Mouse (Mus musculus) left cerebral cortex, postnatal 25 days (tissue): ENCODE data around the gene Rinl. TPM values are rescaled to one million over a fixed set of nuclear protein-coding genes. Genes with fewer than 3 reads are reported as not detected.
A peak's percentile ranks its signal among the peaks of the same experiment; 100 is the strongest.

ENCODE experiments used
- DNase-seq, 2 experiments: peaks; one replicate each; pipeline ENCODE4 v3.0.0; 2022; ENCODE audit warnings: low spot score in 2 of 2, mixed read lengths in 1 of 2
- intact Hi-C: fragments of 180-260 bp; cut with DNase I; formaldehyde crosslinking; loops from one replicate; pipeline ENCODE4 v1.15.1; 2025
- total RNA-seq, 2 experiments: library from RNA; stranded (reverse); gene quantifications; 2 replicates each; pipeline ENCODE4 v1.2.3; 2021

Gene Rinl
- total RNA-seq, result 1 to 10 TPM; 2.4 to 2.9 TPM

DNA sequence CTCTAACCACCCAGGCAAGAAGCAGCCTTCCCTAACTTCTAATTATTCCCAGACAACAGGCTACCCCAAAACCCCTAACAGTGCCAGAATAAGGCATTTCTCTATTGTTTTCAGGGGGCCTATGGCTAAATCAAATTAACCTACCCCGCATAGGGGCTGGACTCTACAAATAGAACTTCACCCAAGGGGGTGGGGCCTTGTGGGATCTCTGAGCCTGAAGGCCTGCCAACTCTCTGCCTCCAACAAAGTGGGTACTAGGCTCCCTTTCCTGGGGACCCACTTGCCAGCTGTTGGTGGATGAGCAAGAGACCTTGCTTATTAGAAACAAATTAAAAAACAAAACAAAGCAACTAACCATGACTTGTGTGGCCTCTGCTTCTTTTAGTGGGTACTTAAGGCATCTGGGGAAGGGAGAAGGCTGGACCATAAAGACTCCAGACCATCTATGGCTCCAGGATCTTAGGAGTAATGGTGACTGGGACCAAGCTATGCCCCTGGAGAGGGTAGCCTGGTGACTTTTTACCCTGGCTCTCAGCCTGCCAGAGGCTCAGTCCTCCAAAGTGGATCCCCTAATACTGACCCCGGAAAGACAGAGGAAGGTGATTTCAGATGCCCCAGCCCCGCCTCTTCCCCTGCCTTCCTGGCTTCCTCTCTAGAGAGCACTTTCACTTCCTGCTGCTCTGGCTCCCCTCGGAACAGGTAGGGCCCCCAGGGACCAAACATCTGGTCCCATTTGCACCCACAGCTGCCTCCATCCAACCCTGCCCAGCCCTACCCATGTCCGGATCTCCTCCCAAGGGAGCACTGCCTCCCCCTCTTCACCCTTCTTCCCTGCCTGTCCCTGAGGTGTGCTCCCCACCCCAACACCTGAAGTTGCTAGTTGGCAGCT lies at the start of gene Rinl:
Gene Rinl (plus strand): TSS at position 663 of the 889 bp plus-strand sequence.
- DNase-seq, result no peak
- intact Hi-C loops, result no loop called here

DNA sequence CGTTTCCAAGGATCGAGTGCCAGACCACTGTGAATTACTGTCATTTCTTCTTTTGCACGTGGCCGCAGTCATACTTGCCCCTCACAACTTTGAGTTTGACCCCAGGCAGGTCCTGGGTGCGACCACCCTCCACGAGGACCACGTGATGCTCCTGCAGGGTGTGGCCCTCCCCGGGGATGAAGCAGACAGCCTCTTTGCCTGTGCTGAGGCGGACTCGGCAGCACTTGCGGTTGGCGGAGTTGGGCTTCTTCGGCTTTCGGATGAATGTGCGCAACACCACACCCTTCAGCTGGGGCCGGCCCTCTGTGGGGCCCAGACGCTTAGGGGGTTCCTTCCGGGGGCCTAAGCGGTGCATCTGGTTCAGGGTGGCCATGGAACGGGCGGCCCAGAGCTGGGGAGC lies 48.9 kb upstream of the Rinl start:
- DNase-seq, result no peak
- intact Hi-C loops, result no loop called here

DNA sequence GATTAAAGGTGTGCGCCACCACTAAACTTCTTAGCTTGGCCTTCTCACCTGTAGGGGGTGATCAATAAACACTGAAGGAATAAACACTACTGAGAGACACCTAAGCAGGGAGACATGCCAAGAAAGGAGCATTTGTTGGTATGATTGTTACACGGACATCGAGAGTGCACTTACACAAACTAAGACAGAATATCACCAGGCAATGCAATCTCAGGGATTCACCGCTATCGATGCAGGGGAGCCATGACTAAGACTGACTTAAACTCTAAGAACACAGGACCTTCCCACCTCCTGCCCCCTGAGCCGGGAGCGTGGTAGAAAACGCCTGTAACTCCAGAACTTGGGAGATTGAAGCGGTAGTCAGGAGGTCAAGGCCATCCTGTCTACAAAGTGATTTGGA lies 47.8 kb upstream of the Rinl start:
- intact Hi-C loops, result no loop called here
- DNase-seq, result no peak

DNA sequence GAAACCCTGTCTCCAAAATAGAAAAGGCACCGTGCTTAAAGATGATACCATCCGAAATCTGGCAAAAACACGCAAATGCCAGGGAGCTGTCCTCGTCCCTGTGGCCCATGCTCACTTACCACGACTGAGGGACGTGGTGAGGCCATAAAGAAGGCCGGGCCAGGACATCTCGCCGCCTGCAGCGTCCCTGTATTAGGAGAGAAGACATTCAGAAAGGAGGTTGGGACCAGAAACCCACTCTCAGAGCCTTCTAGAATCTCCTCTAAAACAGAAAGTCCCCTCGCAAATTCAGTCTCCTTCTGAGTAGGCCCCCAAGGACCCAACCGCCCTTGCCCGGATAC lies 47.4 kb upstream of the Rinl start:
- intact Hi-C loops, result no loop called here
- DNase-seq, result no peak

DNA sequence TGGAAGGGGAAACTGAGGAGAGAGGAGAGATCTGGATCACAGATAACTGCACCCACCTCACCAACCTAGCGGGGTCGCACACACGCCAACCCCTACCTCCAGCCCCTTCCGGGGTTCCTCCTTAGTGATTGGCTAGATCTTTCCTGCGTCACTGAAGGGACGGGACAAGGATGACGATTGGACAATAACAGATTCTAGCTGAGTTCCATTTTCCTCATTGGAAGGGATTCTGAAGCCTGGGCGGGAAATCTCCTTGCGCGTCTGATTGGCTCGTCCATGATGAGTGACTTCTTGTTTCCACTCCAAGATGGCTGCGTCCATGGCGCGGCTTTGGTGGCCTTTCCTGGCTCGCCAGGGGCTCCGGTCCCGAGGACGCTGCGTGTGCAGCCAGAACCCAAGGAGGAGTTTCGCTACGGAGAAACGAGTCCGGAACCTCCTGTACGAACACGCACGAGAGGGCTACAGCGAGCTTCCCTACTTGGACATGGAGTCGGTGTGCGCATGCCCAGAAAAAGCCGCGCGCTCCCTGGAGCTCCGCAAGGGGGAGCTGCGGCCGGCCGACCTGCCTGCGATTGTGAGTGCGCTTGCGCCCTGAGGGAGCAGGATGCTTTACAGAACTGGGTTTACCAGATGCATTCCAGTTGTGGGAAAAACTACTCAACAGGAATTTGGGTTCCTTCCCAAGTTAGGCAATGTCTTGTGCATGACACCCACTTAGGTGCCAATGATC lies 46.9 kb upstream of the Rinl start, which contains the start of the genes Mrps12 and Sars2:
Gene Mrps12 (minus strand): TSS at position 112 of the 730 bp plus-strand sequence.
Gene Sars2 (plus strand): TSS at position 284 of the 730 bp plus-strand sequence.
- intact Hi-C loops, result loop anchor here (2.0 kb wide), 1 partner anchor 21 kb away; no protein-coding TSS in a partner anchor
- peak; percentile 98 to 99 for DNase-seq

DNA sequence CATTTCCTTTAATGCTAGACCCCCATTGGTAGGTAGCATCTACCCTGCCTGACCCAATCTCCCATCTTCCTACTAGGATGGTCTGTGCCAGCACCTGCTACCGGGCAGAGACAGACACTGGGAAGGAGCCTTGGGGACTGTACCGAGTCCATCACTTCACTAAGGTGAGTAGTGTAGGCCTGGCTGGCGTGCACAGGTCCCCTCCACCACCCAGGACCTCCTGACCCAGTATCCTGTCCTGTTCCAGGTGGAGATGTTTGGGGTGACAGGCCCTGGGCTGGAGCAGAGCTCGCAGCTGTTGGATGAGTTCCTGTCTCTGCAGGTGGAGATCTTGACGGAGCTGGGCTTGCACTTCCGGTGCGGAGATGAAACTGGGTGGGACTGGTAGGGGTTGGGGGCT lies 38.8 kb upstream of the Rinl start:
- DNase-seq, result no peak

DNA sequence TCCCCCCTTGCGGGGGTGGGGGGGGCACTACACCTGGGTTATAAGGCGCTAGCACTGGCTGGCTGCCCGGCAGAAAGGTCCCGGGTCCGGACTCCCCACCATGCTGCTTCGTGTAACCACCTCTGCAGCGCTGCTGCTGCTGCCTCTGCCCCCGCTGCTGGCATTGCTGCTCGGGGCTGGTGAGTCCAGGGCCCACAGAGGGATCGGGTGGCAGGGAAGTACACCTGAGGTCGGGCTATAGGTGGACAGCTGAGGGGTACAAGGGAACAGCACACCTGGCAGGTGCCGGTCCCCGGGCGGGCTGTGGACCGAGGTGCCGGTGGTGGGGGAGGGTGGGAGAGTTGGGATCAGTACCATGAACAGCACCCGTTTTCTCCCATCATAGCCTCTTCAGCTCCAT lies 32.7 kb upstream of the Rinl start, which contains the start of gene Ccer2:
Gene Ccer2 (plus strand): TSS at position 96 of the 400 bp plus-strand sequence.
- intact Hi-C loops, result no loop called here
- no peak for DNase-seq

More for the DNA sequence above, 38.8 kb upstream of the Rinl start:
- intact Hi-C loops, result no loop called here

DNA sequence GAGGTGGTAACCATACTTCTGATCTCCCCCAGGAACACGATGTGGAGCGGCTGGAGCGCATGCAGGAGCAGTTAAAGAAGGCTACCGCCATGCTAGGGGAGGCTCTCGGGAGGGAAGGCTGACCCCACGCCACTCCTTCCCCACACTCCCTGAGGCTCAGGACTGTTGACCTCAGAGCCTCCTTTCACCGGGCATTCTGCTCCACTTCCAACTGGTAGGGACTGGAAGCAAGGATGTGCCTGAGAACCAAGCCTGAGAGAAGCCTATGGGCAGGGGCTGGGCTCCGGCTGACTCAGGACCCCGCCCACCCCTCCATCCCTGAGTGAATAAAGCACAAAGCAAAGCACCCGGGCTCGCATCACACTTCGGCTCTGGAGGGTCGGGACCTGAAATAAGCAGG lies 30.1 kb upstream of the Rinl start:
- DNase-seq, result no peak
- intact Hi-C loops, result no loop called here

DNA sequence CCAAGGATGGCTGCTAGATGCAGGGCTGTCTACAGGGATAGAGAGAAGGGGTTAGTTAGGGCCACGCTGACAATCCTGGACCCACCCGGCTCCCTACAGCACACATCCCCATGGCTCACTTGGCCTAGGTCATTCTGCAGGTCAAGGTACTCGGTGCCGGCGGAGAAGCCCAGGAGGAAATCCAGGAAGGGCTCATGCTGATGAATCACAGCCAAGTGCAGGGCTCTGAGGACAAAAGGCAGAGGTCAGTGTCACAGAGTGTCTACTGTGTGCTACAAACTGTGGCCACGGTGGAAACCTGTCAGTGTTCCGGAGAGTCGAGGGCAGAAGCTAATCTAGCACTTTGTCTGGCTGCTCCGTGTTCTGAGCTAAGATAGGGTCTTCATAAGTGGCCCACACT lies 26.9 kb upstream of the Rinl start:
- DNase-seq, result no peak
- intact Hi-C loops, result loop anchor here (2.0 kb wide), 1 partner anchor 19 kb away; no protein-coding TSS in a partner anchor

DNA sequence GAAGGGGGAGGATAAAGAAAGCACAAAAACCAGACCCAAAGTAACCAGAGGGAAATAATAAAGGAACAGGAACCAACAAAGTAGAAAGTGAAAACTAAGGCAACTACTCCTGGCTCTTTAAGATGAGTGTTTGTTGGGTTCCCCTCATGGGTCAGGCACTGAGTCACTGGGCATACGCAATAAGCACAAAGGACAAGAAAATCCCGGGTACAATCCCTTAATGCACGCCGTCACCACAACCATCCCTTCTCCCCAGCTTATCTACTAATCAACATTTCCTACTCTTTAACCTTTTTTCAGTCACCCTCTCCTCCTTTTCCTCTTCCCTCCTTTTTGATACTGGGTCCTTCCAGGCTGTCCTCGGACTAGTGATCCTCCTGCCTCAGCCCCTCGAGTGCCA lies 23.6 kb upstream of the Rinl start:
- intact Hi-C loops, result no loop called here

DNA sequence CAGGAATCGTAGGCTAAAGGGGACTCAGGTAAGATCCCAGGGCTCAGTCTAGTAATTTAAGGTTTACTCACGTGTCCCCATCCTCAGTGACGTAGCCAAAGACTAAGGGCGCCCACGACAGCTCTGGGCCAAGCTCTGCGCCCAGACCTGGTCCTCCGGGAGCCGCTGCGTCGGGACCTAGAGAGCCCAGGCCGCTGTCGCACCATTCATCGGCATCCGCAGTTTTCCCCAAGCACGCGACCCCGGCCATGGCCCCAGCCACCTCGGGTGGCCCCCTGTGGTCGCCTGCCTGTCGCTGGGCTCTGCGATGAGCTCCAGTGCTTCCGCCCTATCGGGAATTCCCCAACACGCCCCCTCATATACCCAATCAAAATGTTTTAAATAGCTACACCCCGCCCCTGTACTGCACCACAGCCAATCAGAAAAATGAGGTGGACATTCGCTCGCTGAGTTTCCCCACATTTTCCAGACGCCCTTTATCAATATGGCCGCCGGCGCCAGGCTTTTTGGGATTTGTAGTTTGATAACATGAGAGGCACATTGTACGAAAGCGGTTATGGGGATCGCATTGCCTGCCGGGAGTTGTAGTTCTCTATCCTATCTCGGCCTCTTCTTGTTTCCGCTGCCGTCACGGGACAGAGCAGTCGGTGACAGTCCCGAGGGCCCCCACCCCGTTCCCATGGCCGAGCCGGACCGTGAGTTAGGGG lies 22.4 kb upstream of the Rinl start, which contains the start of gene Sirt2:
Gene Sirt2 (plus strand): TSS at position 563 of the 707 bp plus-strand sequence.
- DNase-seq, result peak; percentile 98 to 100

More for the DNA sequence above, 23.6 kb upstream of the Rinl start:
- no peak for DNase-seq

DNA sequence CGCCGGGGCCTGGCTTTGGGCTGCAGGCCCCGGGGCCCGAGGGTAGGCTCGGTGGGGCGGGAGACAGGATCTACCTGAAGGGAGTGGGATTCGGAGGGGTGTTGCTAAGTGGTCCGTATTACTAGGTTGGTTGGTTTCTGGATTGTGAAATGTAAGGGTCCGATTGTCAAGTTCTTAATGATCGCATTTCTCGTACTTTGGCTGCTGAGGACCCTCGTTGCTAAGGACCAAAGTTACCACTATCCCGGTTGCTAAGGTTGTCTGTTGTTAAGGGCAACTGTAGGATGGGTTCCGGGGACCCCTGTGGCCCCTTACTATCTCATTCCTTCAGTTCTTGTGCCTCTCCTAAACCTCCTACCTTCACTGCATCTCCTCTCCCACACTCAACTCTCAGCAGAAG lies 21.9 kb upstream of the Rinl start:
- intact Hi-C loops, result loop anchor here (1.0 kb wide), 1 partner anchor 215 kb away; the partner anchor contains the start of gene Map4k1
- DNase-seq, result no peak

More for the DNA sequence above, 22.4 kb upstream of the Rinl start, which contains the start of gene Sirt2:
- intact Hi-C loops, result loop anchor here (1.0 kb wide), 1 partner anchor 216 kb away; the partner anchor contains the start of gene Map4k1

DNA sequence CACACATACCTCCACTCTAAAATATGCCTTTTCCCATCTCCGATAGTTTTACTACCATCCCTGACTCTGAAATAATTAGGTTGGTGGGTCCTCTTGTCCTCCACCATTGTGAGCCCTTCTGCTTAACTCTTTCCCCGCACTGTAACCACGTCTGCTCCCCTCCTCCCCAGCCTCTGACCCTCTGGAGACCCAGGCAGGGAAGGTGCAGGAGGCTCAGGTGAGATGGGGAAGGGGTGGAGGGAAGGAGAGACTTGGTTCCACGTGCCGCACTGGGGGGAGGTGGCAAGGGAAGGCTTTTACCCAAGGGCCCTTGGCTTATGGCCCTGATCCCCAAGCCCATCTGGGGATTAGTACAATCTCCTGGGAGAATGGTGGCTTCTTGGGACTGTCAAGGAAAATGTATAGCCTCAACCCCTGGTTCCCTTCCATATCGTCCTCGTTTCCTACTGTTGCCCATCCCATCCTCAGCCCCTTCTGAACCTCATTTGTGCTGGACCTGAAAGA lies 21.3 kb upstream of the Rinl start, which contains the start of gene Nfkbib:
Gene Nfkbib (minus strand): TSS at position 51 of the 504 bp plus-strand sequence.
- intact Hi-C loops, result no loop called here
- no peak for DNase-seq

DNA sequence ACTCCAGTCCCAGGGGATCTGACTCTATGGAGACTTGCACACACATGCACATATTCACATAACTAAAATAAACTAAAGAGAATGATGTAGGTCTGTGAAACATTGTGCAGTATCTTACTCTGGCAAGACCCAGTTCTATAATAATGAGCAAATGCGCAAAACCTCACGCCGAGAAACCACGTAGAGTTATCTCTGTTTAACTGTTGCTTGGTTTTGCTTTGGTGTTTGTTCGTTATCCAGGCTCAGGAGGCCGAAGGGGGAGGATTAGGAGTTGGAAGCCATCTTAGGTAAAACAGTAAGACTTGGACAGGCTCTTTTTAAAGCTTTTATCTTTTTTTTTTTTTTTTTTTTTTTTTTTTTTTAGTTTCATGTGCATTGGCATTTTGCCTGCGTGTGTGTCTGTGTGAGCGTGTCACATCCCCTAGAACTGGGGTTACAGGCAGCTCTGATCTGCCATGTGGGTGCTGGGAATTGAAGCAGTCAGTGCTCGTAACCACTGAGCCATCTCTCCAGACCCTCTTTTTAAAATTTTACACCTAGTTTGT lies 19.3 kb upstream of the Rinl start:
- intact Hi-C loops, result no loop called here
- no peak for DNase-seq

DNA sequence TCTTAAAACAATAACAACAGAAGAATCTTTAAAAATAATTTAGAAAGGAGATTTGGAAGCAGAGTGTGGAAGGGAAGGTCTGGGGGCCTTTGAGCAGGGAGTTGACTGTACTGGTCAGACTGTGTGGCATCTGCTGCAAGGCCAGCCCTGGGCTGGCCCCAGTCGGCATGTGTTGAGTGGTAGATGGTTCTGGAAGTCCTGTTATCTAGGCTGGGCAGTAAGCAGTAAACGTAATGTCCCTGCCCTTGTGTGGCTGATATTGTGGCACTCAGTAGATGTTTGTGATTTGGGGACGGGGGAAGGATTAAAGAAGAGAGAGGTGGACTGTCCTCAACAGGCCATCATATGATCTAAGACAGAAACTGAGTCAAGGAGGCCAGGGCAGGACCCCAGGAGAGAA lies 18.5 kb upstream of the Rinl start:
- no peak for DNase-seq
- intact Hi-C loops, result no loop called here

DNA sequence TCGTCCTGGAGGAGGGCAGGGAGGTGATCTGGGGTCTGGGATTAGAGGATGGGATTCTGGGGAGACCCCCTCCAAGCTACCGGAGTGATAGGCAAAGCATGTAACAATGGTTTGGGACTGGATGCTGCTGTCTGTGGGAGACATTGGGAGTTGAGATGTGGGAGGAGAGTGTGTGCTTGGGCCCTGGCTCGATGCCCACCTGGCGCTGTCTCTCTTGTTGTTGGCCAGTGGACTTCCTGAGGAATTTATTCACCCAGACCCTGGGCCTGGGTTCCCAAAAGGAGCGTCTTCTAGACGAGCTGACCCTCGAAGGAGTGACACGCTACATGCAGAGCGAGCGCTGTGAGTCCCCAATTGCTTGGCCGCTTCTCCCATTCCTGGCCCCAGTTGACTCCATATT lies 16.9 kb upstream of the Rinl start:
- intact Hi-C loops, result no loop called here
- no peak for DNase-seq

DNA sequence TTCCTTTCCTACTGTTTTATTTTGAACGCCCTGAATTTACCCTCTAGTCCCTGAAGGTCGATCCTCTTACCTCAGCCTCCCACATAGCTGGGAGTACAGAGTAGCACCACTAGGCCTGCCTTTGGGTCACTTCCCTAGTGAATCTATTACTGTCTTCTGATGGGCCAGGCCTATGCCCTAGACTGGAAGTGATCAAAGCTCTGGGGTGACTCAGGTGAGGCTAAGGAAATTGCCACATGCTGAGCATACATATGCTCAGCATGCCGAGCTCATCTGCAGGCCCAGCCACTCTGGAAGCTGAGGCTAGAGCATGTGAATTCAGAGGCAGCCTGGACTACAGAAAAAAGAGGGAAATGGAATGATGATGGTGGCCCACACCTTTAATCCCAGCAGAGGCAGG lies 15.6 kb upstream of the Rinl start:
- intact Hi-C loops, result no loop called here
- no peak for DNase-seq

DNA sequence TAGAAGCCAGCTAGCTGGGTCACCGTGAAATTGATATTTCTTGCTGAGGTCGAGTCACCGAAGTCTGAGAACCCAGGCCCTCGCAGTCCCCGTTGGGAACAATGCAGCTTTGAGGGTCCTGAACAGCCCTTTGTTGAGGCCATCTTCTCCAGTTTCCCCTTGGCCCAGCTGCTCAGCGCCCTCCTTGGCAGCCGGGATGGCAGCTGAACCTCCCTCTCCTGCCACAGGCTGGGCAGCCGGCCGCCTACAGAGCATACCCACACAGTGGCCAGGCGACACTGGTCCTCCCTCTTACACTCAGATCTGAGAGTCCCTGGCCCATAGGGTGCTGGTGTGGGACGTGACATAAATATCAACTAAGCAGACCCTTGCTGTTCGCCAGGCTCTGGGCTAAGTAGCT lies 14.6 kb upstream of the Rinl start:
- intact Hi-C loops, result no loop called here
- peak; percentile 34 to 41 for DNase-seq

DNA sequence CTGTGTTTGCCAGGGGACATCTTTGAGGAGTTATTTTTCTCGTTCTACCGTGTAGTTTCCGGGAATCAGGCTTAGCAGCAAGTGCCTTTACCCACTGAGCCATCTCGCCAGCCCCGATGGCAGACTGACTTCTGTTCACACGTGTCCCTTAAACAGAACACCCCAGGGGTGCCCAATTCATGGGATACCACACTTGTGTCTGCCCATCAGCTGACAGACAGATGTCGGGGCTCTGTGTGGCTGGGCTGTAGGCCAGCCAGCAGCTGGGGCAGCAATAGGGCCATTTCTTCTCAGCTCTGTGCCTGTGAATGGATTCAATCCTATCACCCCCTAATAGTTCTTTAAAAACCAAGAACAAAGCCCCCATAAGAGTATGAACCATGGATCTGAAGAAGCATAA lies 13.6 kb upstream of the Rinl start:
- intact Hi-C loops, result no loop called here
- no peak for DNase-seq
